Mouse (Mus musculus) urinary bladder, postnatal 10 days (tissue): ENCODE measurements at regions not wholly inside any gene's neighbourhood (a gene's known extent, or its start where the extent isn't known, plus 50 kb on each side); places are given as distances from the start of the nearest gene placed in this dataset.

Experiments used
- DNase-seq: peaks from one replicate; pipeline ENCODE4 v3.0.0; 2022; ENCODE audit warnings: low spot score

- no peak for DNase-seq
Observed at GRCm38 (mm10) chr5:33548800-33549199, 80.6 kb downstream of the Fam53a start.

- no peak for DNase-seq
Observed at GRCm38 (mm10) chr5:33543372-33543771, 86.1 kb downstream of the Fam53a start.

- DNase-seq, result no peak
Observed at GRCm38 (mm10) chr5:33542643-33543042, 86.8 kb downstream of the Fam53a start.

- DNase-seq, result no peak
Observed at GRCm38 (mm10) chr5:33542000-33542554, 87.4 kb downstream of the Fam53a start.

GRCm38 (mm10) chr5:33540259-33540658 is 89.2 kb downstream of the Fam53a start:
- no peak for DNase-seq

GRCm38 (mm10) chr5:33537429-33537828 is 92.0 kb downstream of the Fam53a start:
- DNase-seq, result no peak

GRCm38 (mm10) chr5:33537017-33537416 is 92.4 kb downstream of the Fam53a start:
- DNase-seq, result no peak

GRCm38 (mm10) chr5:33536261-33536660 is 93.2 kb downstream of the Fam53a start:
- no peak for DNase-seq

- DNase-seq, result no peak
Observed at GRCm38 (mm10) chr5:33535145-33536010, 94.1 kb downstream of the Fam53a start.

- no peak for DNase-seq
Observed at GRCm38 (mm10) chr5:33534345-33534744, 95.1 kb downstream of the Fam53a start.

- DNase-seq, result no peak
Observed at GRCm38 (mm10) chr5:33533185-33533584, 96.2 kb downstream of the Fam53a start.

- no peak for DNase-seq
Observed at GRCm38 (mm10) chr5:33531263-33531662, 97.5 kb upstream of the Nkx1-1 start.

GRCm38 (mm10) chr5:33529771-33530170 is 96.0 kb upstream of the Nkx1-1 start:
- no peak for DNase-seq

- DNase-seq, result no peak
Observed at GRCm38 (mm10) chr5:33528971-33529670, 95.3 kb upstream of the Nkx1-1 start.

- no peak for DNase-seq
Observed at GRCm38 (mm10) chr5:33527750-33528149, 94.0 kb upstream of the Nkx1-1 start.

- DNase-seq, result no peak
Observed at GRCm38 (mm10) chr5:33527316-33527715, 93.5 kb upstream of the Nkx1-1 start.

GRCm38 (mm10) chr5:33521951-33522742 is 88.4 kb upstream of the Nkx1-1 start:
- no peak for DNase-seq

- DNase-seq, result no peak
Observed at GRCm38 (mm10) chr5:33520856-33521255, 87.1 kb upstream of the Nkx1-1 start.

GRCm38 (mm10) chr5:33519394-33519793 is 85.6 kb upstream of the Nkx1-1 start:
- DNase-seq, result no peak

GRCm38 (mm10) chr5:33518860-33519259 is 85.1 kb upstream of the Nkx1-1 start:
- DNase-seq, result no peak

- no peak for DNase-seq
Observed at GRCm38 (mm10) chr5:33517625-33518024, 83.8 kb upstream of the Nkx1-1 start.

- no peak for DNase-seq
Observed at GRCm38 (mm10) chr5:33516211-33516610, 82.4 kb upstream of the Nkx1-1 start.
